Mouse (Mus musculus): ENCODE results near the gene Prkch. TPM values are rescaled to one million over a fixed set of nuclear protein-coding genes. Genes with fewer than 3 reads are reported as not detected.

Prkch gene
- total RNA-seq, 2 experiments from 2014 or later: 5.0 to 6.5 TPM

DNA sequence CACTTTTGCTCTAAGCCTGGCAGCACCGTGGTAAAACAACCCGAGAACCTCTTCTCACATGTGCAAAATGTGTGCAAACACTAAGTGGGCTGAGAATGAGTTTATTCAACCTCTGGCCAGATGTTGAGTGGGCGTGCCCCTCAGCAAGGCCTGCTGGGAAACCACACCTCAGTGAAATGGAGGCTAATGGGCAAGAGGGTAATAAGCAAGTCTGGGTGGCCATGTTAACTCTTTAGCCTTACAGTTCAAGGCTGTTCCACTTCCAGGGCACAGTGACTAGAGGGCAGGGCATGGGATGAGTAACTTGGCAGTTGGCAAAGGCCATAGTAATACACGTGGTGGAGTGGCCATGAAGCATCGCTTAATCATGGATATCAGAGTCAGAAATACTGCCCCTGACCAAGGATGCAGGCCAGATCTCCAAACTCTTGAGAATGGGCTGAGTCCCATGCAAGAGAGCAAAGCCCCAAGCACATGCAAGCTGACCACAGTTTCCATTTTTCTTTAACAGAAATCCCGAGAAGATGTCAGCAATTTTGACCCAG, 191.9 kb downstream of the Prkch start:
- intact Hi-C loops (cut with DNase I): no loop called here
- DNase-seq: no peak

GRCm38 (mm10) chr12:73777673-73778072, 193.1 kb downstream of the Prkch start:
- intact Hi-C loops (cut with DNase I): no loop called here
- no peak for DNase-seq

GRCm38 (mm10) chr12:73779332-73780231, 195.0 kb downstream of the Prkch start:
- intact Hi-C loops (cut with DNase I): no loop called here

DNA sequence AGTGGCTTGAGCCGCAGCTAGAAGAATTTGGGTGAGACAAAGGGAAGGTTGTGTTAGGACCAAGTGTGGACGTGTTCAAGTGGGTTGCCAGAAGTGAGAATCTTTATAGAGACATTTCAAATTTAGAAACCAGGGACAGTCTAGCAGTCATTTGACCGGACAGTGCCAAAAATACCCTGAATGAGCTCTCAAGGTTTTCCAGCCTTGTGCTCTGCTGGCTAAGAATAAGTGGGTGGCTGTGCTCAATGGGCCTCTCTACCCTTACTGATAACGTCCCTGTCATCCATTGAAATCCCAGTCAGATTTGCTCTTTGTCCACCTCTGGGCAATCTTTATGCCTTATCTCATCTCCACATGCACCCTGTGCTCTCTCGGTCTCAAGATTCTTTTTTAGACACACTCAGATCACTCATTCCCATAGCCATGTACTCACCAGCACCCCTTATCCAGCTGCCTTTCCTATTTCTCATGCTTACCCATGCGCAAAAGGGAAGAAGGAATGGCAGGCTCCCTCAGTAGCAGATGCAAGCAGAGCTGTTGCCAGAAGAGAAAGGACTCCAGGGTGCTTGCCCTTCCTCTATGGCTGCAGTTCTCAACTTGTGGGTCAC, 196.9 kb downstream of the Prkch start:
- intact Hi-C loops (cut with DNase I): no loop called here
- no peak for DNase-seq

More at GRCm38 (mm10) chr12:73779332-73780231, 195.0 kb downstream of the Prkch start:
- DNase-seq: no peak

DNA sequence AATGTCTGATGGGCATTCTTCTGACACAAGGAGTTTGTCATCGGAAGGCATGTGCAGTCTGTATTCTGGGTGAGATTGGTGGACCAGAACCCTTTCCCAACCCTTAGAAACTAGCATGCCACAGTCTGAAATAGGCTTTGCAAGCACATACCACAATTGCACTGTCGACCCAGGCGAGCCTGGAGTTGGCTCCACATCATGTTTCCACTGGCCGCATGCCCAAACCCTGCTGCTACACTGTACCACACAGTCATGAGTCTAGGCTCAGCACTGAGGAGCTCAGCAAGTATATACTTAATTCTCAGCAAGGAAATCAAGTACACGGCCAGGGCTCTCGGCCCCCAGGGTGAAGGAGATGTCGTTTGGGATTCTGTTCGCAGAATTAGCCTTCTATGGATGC, 202.3 kb downstream of the Prkch start:
- DNase-seq: peak; percentile 74 to 83

DNA sequence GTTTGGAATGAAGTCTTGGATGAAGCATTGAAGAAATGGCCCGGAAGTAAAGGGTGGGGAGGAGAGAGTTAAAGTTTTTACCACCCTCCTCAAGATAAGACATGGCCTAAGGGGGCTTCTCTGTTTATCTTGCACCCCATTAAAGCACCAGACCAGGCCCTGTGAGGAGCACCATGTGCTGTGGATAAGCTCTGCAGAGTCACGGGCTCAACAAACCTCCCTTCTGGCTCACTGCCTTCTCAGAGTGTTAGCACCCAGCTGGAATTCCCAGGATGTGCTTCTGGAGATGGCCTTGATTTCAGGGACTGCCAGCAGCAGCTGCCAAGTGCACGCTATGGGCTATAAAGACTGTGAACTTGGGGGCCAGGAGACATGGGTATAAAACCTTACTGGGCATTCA, 204.3 kb downstream of the Prkch start:
- intact Hi-C loops (cut with DNase I): loop anchor here (5.0 kb wide), 1 partner anchor 77 kb away; no protein-coding TSS in a partner anchor
- no peak for DNase-seq

More for the DNA sequence above, 202.3 kb downstream of the Prkch start:
- intact Hi-C loops (cut with DNase I): loop anchor here (5.0 kb wide), 1 partner anchor 75 kb away; no protein-coding TSS in a partner anchor

GRCm38 (mm10) chr12:73790571-73791108, 206.0 kb downstream of the Prkch start:
- intact Hi-C loops (cut with DNase I): loop anchor here (5.0 kb wide), 1 partner anchor 117 kb away; no protein-coding TSS in a partner anchor
- DNase-seq: no peak

GRCm38 (mm10) chr12:73793216-73793615, 208.6 kb downstream of the Prkch start:
- intact Hi-C loops (cut with DNase I): loop anchor here (5.0 kb wide), 1 partner anchor 114 kb away; no protein-coding TSS in a partner anchor
- no peak for DNase-seq

DNA sequence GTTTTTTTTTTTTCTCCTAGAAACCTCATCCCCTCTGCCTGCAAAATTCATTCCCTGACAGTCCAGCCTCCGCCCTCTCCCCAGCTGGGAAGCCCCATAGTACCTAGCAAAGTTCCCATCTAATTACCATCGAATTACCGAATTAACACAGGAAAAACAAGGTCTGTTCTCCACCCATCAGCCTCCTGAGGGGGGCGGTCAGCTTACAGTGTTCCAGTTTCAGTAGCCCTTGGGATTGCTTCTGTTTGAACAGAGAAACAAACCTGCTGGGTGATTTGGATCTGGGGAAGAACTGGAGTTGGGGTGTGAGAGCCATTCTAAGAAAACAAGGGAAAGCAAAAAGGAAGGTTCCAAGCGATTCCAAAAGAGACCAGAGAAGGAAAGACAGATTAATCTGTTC, 209.1 kb downstream of the Prkch start:
- intact Hi-C loops (cut with DNase I): loop anchor here (5.0 kb wide), 1 partner anchor 114 kb away; no protein-coding TSS in a partner anchor
- no peak for DNase-seq

- peak; percentile 78 to 79 for DNase-seq
- intact Hi-C loops (cut with DNase I): loop anchor here (5.0 kb wide), 1 partner anchor 113 kb away; no protein-coding TSS in a partner anchor
Observed at GRCm38 (mm10) chr12:73794151-73794883, 209.7 kb downstream of the Prkch start.

- intact Hi-C loops (cut with DNase I): no loop called here
- DNase-seq: no peak
Observed at GRCm38 (mm10) chr12:73799671-73800070, 215.1 kb downstream of the Prkch start.

DNA sequence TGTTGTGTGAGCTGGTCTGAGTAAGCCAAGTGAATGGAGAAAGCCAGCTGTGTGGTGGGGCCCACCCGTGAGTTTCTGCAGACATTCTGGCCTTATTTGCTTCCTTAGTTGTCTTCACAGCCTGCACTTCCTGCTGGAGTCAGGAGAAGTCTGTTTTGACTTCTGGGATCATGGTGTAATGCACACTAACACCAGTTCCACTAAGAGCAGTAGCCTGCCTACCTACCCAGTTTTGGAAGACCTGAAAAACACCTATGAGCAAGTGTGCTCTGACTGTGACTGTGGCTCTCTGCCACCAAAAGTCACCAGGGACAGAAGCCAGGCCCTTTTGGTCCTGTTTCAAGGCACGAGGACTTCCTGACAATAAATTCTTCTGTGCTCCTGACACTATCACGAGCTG, 216.3 kb downstream of the Prkch start:
- intact Hi-C loops (cut with DNase I): no loop called here
- peak in 1 of 2 experiments; percentile 25 for DNase-seq

GRCm38 (mm10) chr12:73801845-73802244, 217.2 kb downstream of the Prkch start:
- intact Hi-C loops (cut with DNase I): no loop called here
- no peak for DNase-seq

DNA sequence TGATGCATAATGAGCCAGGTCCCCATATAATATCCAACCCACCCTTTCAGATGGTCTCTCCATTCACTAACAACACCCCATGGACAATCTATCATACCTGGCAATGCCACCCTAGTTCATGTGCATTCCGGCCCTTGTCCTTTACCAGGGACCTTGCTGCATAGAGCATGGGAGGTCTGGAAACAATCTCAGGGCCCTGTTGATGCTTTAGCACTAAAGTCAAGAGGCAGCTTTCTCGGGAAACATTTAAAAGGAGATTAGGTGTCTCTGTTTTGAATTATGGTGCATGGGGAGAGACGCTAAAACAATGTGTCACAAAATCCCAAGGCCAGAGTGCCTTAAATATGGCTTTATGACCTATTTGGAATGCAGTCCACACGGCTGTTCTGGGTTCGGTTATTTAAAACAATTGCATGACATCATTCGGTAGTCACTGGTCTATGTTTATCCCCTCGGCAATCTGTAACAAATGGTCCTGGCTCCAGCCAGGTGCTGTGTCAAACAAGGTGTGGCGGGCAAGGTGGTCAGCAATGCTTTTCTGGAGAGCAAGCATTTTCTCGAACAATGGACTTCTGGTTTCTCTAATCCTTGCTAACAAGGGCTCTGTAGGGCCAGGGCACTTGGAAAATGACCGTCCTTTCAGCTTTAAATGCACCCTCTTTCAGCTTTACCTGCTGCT, 217.9 kb downstream of the Prkch start:
- no peak for DNase-seq
- intact Hi-C loops (cut with DNase I): no loop called here

GRCm38 (mm10) chr12:73803946-73804345, 219.3 kb downstream of the Prkch start:
- DNase-seq: no peak
- intact Hi-C loops (cut with DNase I): no loop called here

GRCm38 (mm10) chr12:73805541-73805940, 220.9 kb downstream of the Prkch start:
- intact Hi-C loops (cut with DNase I): no loop called here
- no peak for DNase-seq

DNA sequence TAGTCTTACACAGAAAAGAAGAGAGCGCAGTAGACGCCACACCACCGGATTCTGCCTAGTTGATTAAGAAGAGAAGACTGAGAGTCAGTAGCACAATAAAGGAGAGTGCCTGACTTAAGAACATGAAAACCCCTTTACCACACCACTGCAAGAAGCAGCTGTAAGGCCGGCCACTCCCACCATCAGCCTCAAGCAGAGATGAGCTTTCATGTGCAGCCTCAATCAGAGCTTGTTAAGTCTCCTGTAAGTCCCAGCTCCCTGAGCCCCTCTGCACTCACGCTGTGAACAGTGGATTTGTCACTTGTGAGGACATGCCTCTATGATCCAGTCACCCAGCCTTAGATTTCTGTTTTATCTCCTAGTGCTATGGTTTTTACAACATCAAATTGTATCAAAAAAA, 221.4 kb downstream of the Prkch start:
- no peak for DNase-seq
- intact Hi-C loops (cut with DNase I): no loop called here

GRCm38 (mm10) chr12:73807228-73807627, 222.6 kb downstream of the Prkch start:
- intact Hi-C loops (cut with DNase I): no loop called here
- no peak for DNase-seq

DNA sequence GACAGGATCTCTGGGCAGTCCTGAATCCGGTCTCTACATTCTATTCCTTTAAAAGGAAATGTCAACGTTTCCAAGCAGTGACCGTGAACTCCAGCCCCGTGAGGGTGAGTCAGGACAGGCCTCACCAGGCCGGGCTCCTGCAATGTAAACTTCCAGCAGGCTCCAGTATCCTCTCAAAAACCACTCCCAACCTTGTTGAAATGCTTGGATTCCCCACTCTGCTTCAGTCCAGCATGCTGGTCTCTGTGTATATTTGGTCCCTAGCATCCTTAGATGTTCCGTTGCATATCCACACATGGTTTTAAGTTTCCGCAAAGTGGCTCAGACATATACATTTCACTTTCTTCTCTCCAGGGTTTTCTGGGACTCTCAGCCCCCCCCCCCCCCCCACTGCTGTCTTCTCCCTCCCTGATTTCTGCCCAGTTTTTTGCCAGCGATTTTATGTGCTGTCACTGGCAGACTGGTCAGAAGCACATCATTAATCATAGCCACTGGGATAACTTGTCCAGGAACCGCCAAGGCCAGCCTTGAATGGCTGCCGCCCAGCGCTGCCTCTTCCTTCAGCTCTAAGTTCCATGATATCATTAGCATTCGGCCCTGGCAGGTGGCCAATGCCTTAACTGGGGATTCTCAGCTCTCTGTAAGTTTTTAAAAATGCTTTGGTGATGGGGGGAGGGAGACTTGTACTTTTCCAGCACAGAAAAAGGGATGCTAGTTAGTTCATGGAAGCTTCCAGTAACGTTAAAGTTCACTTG, 225.6 kb downstream of the Prkch start:
- intact Hi-C loops (cut with DNase I): loop anchor here (5.0 kb wide), 1 partner anchor 97 kb away; no protein-coding TSS in a partner anchor
- DNase-seq: peak; percentile 67 to 76

Data from gastrocnemius, postnatal 36 days (tissue).